Comparison of ENCODE assay signal across 12 mouse cellular contexts in genomic region chr12:113051628-113052403, GRCm38 (mm10). TPM values are rescaled to one million over a fixed set of nuclear protein-coding genes. Genes with fewer than 3 reads are reported as not detected.
DNase-seq lines count a peak whose midpoint lies in the region; ATAC-seq and TF ChIP-seq lines count a peak whose summit lies in the region.
"Had no signal": no experiment of that assay in that cellular context is flagged by ENCODE, and none has a peak within 500 bp of the region (broad histone marks: within the 10 kb centered on the region; RNA-seq: fewer than 3 reads in every experiment).

No protein-coding gene starts in this region.

- ATAC-seq in midbrain, postnatal 0 days (ENCODE audit: low FRiP score) = no peak
- ATAC-seq in stomach, postnatal 0 days (ENCODE audit: low FRiP score, low TSS enrichment) = peak; percentile 45; the same call in 1 of the 2 replicates
- no peak for ATAC-seq in monocyte, adult 5-6 weeks (replicated peaks; ENCODE audit: insufficient number of reproducible peaks, low FRiP score, low TSS enrichment, poor library complexity, severe bottlenecking)

- H3K9me3 ChIP-seq in midbrain, postnatal 0 days (ENCODE audit: low read length) = no peaks in the 10 kb centered on the region
- H3K9me3 ChIP-seq in midbrain, embryonic 10.5 days (replicated peaks) = no peaks in the 10 kb centered on the region
- H3K9me3 ChIP-seq in stomach, postnatal 0 days (ENCODE audit: control insufficient read depth, low read length) = no peaks in the 10 kb centered on the region

- TF ChIP-seq CTCF in midbrain, postnatal 0 days (IDR thresholded peaks at IDR 0.05) = peak; percentile 3; the same call in 1 of the 2 replicates
- peak; percentile 38 for TF ChIP-seq CTCF in stomach, postnatal 0 days (IDR thresholded peaks at IDR 0.05; ENCODE audit: low read depth)

- no peaks in the 10 kb centered on the region for H3K4me1 ChIP-seq in midbrain, postnatal 0 days (ENCODE audit: insufficient read depth, low read length)
- H3K4me1 ChIP-seq in midbrain, embryonic 10.5 days = peaks cover 6% of the 10 kb centered on the region; the same call in 1 of the 2 replicates
- H3K4me1 ChIP-seq in stomach, postnatal 0 days (replicated peaks; ENCODE audit: control insufficient read depth, insufficient read depth) = no peaks in the 10 kb centered on the region

- no peak overlapping the region for H3K27ac ChIP-seq in midbrain, postnatal 0 days (ENCODE audit: low read depth, low read length)
- no peak overlapping the region for H3K27ac ChIP-seq in midbrain, embryonic 10.5 days (replicated peaks)
- H3K27ac ChIP-seq in stomach, postnatal 0 days (replicated peaks) = peak overlapping the region; percentile 45
- H3K27ac ChIP-seq: macrophage had no signal

- WGBS in midbrain, postnatal 0 days = 68% methylated on average over 9 of the region's 9 CpGs
- 66% methylated on average over 9 of the region's 9 CpGs for WGBS in midbrain, embryonic 10.5 days
- WGBS in stomach, postnatal 0 days = 34% methylated on average over 9 of the region's 9 CpGs

- H3K9ac ChIP-seq in midbrain, postnatal 0 days (replicated peaks; ENCODE audit: low read length, poor library complexity, severe bottlenecking) = no peak overlapping the region
- 0 out of 2 replicates have a peak overlapping the region, but pooled peaks have one; percentile 23 for H3K9ac ChIP-seq in stomach, postnatal 0 days (ENCODE audit: low read length)

- no peak for TF ChIP-seq EP300 in stomach, postnatal 0 days (optimal IDR thresholded peaks at IDR 0.05)

- peaks cover 70% of the 10 kb centered on the region for H3K36me3 ChIP-seq in midbrain, postnatal 0 days (ENCODE audit: insufficient read depth, low read length)
- peaks cover 97% of the 10 kb centered on the region for H3K36me3 ChIP-seq in midbrain, embryonic 10.5 days
- H3K36me3 ChIP-seq in stomach, postnatal 0 days (ENCODE audit: control insufficient read depth, insufficient read depth, low read length) = peaks cover 11% of the 10 kb centered on the region

- no peaks in the 10 kb centered on the region for H3K27me3 ChIP-seq in midbrain, postnatal 0 days (ENCODE audit: insufficient read depth, low read length)
- H3K27me3 ChIP-seq in midbrain, embryonic 10.5 days (ENCODE audit: low read depth, poor library complexity, severe bottlenecking) = no peaks in the 10 kb centered on the region
- H3K27me3 ChIP-seq in stomach, postnatal 0 days (ENCODE audit: control insufficient read depth, insufficient read depth, low read length) = no peaks in the 10 kb centered on the region

- no peak overlapping the region for H3K4me2 ChIP-seq in midbrain, postnatal 0 days (ENCODE audit: low read depth, low read length, poor library complexity, severe bottlenecking)
- no peak overlapping the region for H3K4me2 ChIP-seq in stomach, postnatal 0 days (replicated peaks; ENCODE audit: low read depth)

- no peak overlapping the region for H3K4me3 ChIP-seq in midbrain, postnatal 0 days (ENCODE audit: low read depth, low read length)
- H3K4me3 ChIP-seq in midbrain, embryonic 10.5 days = no peak overlapping the region
- H3K4me3 ChIP-seq in stomach, postnatal 0 days (ENCODE audit: low read depth, low read length) = no peak overlapping the region

- DNase-seq in embryo, embryonic 10 days (ENCODE audit: low spot score) = peak; percentile 62
- DNase-seq in embryo, embryonic 9.5 days (ENCODE audit: extremely low spot score) = no peak
- no peak for DNase-seq in midbrain, postnatal 0 days (ENCODE audit: low spot score)
- no peak for DNase-seq in midbrain, embryonic 10.5 days (ENCODE audit: low spot score)
- peak; percentile 49 to 73 for DNase-seq in kidney, postnatal 4 days
- DNase-seq in stomach, postnatal 0 days (ENCODE audit: low spot score) = no peak
- DNase-seq in layer of hippocampus, adult 8-10 months (ENCODE audit: low spot score in 2 of 2) = no peak
- DNase-seq: gastrocnemius, postnatal 36 days had no signal

RNA-seq across cellular contexts. Expression of gene Tex22, which starts 22.5 kb away (rescaled TPM):
- 0.85 and 2.2 TPM in 2 replicates for total RNA-seq in midbrain, postnatal 0 days (2014; rRNA removed)
- polyA plus RNA-seq in midbrain, postnatal 0 days (2015; fragmentation: Nextera tagmentation; extraction: Ambion mirVana) = 0.15 TPM in 1 of 2 replicates, not detected in the other
- polyA plus RNA-seq in midbrain, embryonic 10.5 days (2016; fragmentation: Nextera tagmentation; extraction: Ambion mirVana) = not detected in 2 replicates
- not detected in 2 replicates for polyA plus RNA-seq in stomach, postnatal 0 days (2015; fragmentation: Nextera tagmentation; extraction: Ambion mirVana)
- total RNA-seq in layer of hippocampus, adult 8-10 months (2022) = under 1 TPM; 0.34 to 0.87 (median 0.60) TPM
- 0.39 TPM in 1 of 3 replicates, not detected in the others for total RNA-seq in monocyte, adult 5-6 weeks (2017)
- polyA plus RNA-seq: cortical plate, adult 2 months; macrophage; small intestine, adult 2 months had no signal

RNA-seq across cellular contexts. Expression of gene Pacs2, which starts 37.5 kb away (rescaled TPM):
- total RNA-seq in midbrain, postnatal 0 days (2014; rRNA removed) = 133 and 162 TPM in 2 replicates
- polyA plus RNA-seq in midbrain, postnatal 0 days (2015; fragmentation: Nextera tagmentation; extraction: Ambion mirVana) = 22.4 and 25.8 TPM in 2 replicates
- polyA plus RNA-seq in midbrain, embryonic 10.5 days (2016; fragmentation: Nextera tagmentation; extraction: Ambion mirVana) = 17.7 and 22.0 TPM in 2 replicates
- polyA plus RNA-seq in stomach, postnatal 0 days (2015; fragmentation: Nextera tagmentation; extraction: Ambion mirVana) = 4.1 and 5.1 TPM in 2 replicates
- 100 to 1,000 TPM in 3 of 4 experiments, 10 to 100 TPM in 1; 89.5 to 110 (median 108) TPM for total RNA-seq in layer of hippocampus, adult 8-10 months (2022)
- total RNA-seq in monocyte, adult 5-6 weeks (2017) = 20.5 to 30.3 TPM (median 27.8 TPM) in 3 replicates

RNA-seq across cellular contexts. Expression of gene Mta1, which starts 46.3 kb away (rescaled TPM):
- total RNA-seq in midbrain, postnatal 0 days (2014; rRNA removed) = 48.3 and 55.2 TPM in 2 replicates
- polyA plus RNA-seq in midbrain, postnatal 0 days (2015; fragmentation: Nextera tagmentation; extraction: Ambion mirVana) = 15.3 and 16.8 TPM in 2 replicates
- 18.3 and 20.5 TPM in 2 replicates for polyA plus RNA-seq in midbrain, embryonic 10.5 days (2016; fragmentation: Nextera tagmentation; extraction: Ambion mirVana)
- polyA plus RNA-seq in stomach, postnatal 0 days (2015; fragmentation: Nextera tagmentation; extraction: Ambion mirVana) = 4.9 and 5.3 TPM in 2 replicates
- 10 to 100 TPM; 70.5 to 74.8 (median 72.0) TPM for total RNA-seq in layer of hippocampus, adult 8-10 months (2022)
- total RNA-seq in monocyte, adult 5-6 weeks (2017) = 9.6 to 19.4 TPM (median 12.7 TPM) in 3 replicates

RNA-seq across cellular contexts. Expression of gene Brf1, which starts 51.3 kb away (rescaled TPM):
- 42.1 and 51.3 TPM in 2 replicates for total RNA-seq in midbrain, postnatal 0 days (2014; rRNA removed)
- polyA plus RNA-seq in midbrain, postnatal 0 days (2015; fragmentation: Nextera tagmentation; extraction: Ambion mirVana) = 34.9 and 39.0 TPM in 2 replicates
- polyA plus RNA-seq in midbrain, embryonic 10.5 days (2016; fragmentation: Nextera tagmentation; extraction: Ambion mirVana) = 51.6 and 58.2 TPM in 2 replicates
- 22.3 and 27.6 TPM in 2 replicates for polyA plus RNA-seq in stomach, postnatal 0 days (2015; fragmentation: Nextera tagmentation; extraction: Ambion mirVana)
- 10 to 100 TPM; 49.3 to 59.4 (median 57.4) TPM for total RNA-seq in layer of hippocampus, adult 8-10 months (2022)
- 84.1 to 109 TPM (median 105 TPM) in 3 replicates for total RNA-seq in monocyte, adult 5-6 weeks (2017)

Comparison
In these comparisons a context has a peak if more than half of its experiments do, and no peak if none do; other contexts are left out.
1. DNase-seq: peak in embryo, embryonic 10 days (single experiment) and kidney, postnatal 4 days (2 of 2); none in embryo, embryonic 9.5 days (single experiment), midbrain, postnatal 0 days (single experiment), midbrain, embryonic 10.5 days (single experiment), stomach, postnatal 0 days (single experiment) and layer of hippocampus, adult 8-10 months (0 of 2).